Mouse (Mus musculus) midbrain, embryonic 13.5 days (tissue): ENCODE measurements around the gene B3gnt5. TPM values are rescaled to one million over a fixed set of nuclear protein-coding genes. Genes with fewer than 3 reads are reported as not detected.

ENCODE experiments used
- polyA plus RNA-seq: library from polyadenylated mRNA; unstranded; fragments of >200 nt; fragmentation: Nextera tagmentation; extraction: Ambion mirVana; gene quantifications from 2 replicates; pipeline ENCODE4 v1.2.1, GENCODE M21; 2015

Gene B3gnt5
- polyA plus RNA-seq, 1 experiment from 2014 or later, result 50.8 TPM

Other genes with a start within 250 kb of the B3gnt5 start
- gene Olfr167, start 237.9 kb upstream of the B3gnt5 start, polyA plus RNA-seq, result not detected in 2 replicates
- not detected in 2 replicates for gene Olfr168, start 224.7 kb upstream of the B3gnt5 start, polyA plus RNA-seq
- not detected in 2 replicates for gene Olfr169, start 188.4 kb upstream of the B3gnt5 start, polyA plus RNA-seq
- gene Olfr170, start 148.3 kb upstream of the B3gnt5 start, polyA plus RNA-seq, result not detected in 2 replicates
- not detected in 2 replicates for gene Olfr171, start 130.3 kb upstream of the B3gnt5 start, polyA plus RNA-seq
- 0.04 TPM in 1 of 2 replicates, not detected in the other for gene Lamp3, start 53.8 kb upstream of the B3gnt5 start, polyA plus RNA-seq
- 4.8 and 5.3 TPM in 2 replicates for gene Klhl6, start 222.8 kb downstream of the B3gnt5 start, polyA plus RNA-seq